Mouse (Mus musculus) heart, embryonic 16.5 days (tissue): ENCODE measurements around the gene Galp. TPM values are rescaled to one million over a fixed set of nuclear protein-coding genes. Genes with fewer than 3 reads are reported as not detected.

ENCODE experiments used
- ATAC-seq: fragments of 200-750 bp; cut with Nextera tagmentation; replicated peaks from 2 replicates; pipeline ENCODE4 v1.8.0; 2017; ENCODE audit warnings: moderate number of reproducible peaks; ENCODE audit not compliant: insufficient read depth, low FRiP score; ENCODE audit errors: extremely low read depth
- H3K27ac ChIP-seq: fragments of 300-500 bp; sonication (generic); 2 replicates; pipeline ENCODE4 v1.5.1; 2014; ENCODE audit warnings: mild to moderate bottlenecking, low read length, control low read depth, moderate library complexity
- H3K27me3 ChIP-seq: fragments of 300-500 bp; sonication (generic); 2 replicates; pipeline ENCODE4 v1.6.1; 2014; ENCODE audit warnings: low read length, mixed read lengths; ENCODE audit not compliant: control insufficient read depth, insufficient read depth
- H3K36me3 ChIP-seq: fragments of 300-500 bp; sonication (generic); 2 replicates; pipeline ENCODE4 v1.6.1; 2014; ENCODE audit not compliant: control insufficient read depth, insufficient read depth
- H3K4me1 ChIP-seq: fragments of 300-500 bp; sonication (generic); 2 replicates; pipeline ENCODE4 v1.6.1; 2014; ENCODE audit warnings: low read length, mixed read lengths; ENCODE audit not compliant: control insufficient read depth, insufficient read depth
- H3K4me2 ChIP-seq: fragments of 300-500 bp; sonication (generic); 2 replicates; pipeline ENCODE4 v1.6.1; 2014; ENCODE audit warnings: low read depth, mild to moderate bottlenecking, control low read depth, low read length
- H3K4me3 ChIP-seq: fragments of 300-500 bp; sonication (generic); 2 replicates; pipeline ENCODE4 v1.5.1; 2014; ENCODE audit warnings: mild to moderate bottlenecking, control low read depth, low read length
- H3K9ac ChIP-seq: fragments of 300-500 bp; sonication (generic); 2 replicates; pipeline ENCODE4 v1.6.1; 2014; ENCODE audit warnings: low read length, control low read depth
- H3K9me3 ChIP-seq: fragments of 300-500 bp; sonication (generic); replicated peaks from 2 replicates; pipeline ENCODE4 v1.6.1; 2016; ENCODE audit warnings: low read length; ENCODE audit not compliant: control insufficient read depth
- WGBS: fragments of 180-500 bp; shearing (Covaris S2); extraction: QIAGEN DNeasy Blood & Tissue Kit; methylation state at CpG from one replicate; pipeline ENCODE4 v1.1.7; 2014; 5-methylcytosine and 5-hydroxymethylcytosine counted together
- polyA plus RNA-seq: library from polyadenylated mRNA; unstranded; fragments of >200 nt; fragmentation: Nextera tagmentation; extraction: Ambion mirVana; gene quantifications from 2 replicates; pipeline ENCODE4 v1.2.1, GENCODE M21; 2015

Galp gene
- polyA plus RNA-seq, 1 experiment from 2014 or later = not detected

- Histone ChIP-seq H3K9ac (no peak overlapping the region), H3K4me2 (peak overlapping the region; percentile 16; the same call in 1 of the 2 replicates), H3K27me3 (no peaks in the 10 kb centered on the region), H3K36me3 (peaks cover 30% of the 10 kb centered on the region), H3K27ac (peak overlapping the region; percentile 78), H3K9me3 (no peaks in the 10 kb centered on the region), H3K4me1 (peaks cover 12% of the 10 kb centered on the region; the same call in 1 of the 2 replicates), H3K4me3 (no peak overlapping the region)
- peak; percentile 61 for ATAC-seq
- WGBS = 37% methylated on average over 8 of the region's 8 CpGs
These were observed 12.4 kb upstream of the Galp start for GRCm38 (mm10) chr7:6184521-6184920.

- Histone ChIP-seq H3K9ac (no peak overlapping the region), H3K27me3 (no peaks in the 10 kb centered on the region), H3K4me3 (no peak overlapping the region), H3K4me2 (no peak overlapping the region), H3K9me3 (no peaks in the 10 kb centered on the region), H3K27ac (no peak overlapping the region; the same call in 1 of the 2 replicates), H3K4me1 (peaks cover 12% of the 10 kb centered on the region; the same call in 1 of the 2 replicates), H3K36me3 (peaks cover 34% of the 10 kb centered on the region)
- 48% methylated on average over 1 of the region's 1 CpGs for WGBS
- ATAC-seq = no peak
These were observed 11.5 kb upstream of the Galp start for GRCm38 (mm10) chr7:6185391-6185790.

GRCm38 (mm10) chr7:6186176-6186575 lies 10.7 kb upstream of the Galp start:
- peaks cover 31% of the 10 kb centered on the region for H3K36me3 ChIP-seq
- 91% methylated on average over 2 of the region's 2 CpGs for WGBS

GRCm38 (mm10) chr7:6186756-6187155 lies 10.1 kb upstream of the Galp start:
- no peak overlapping the region for H3K4me3 ChIP-seq
- H3K4me2 ChIP-seq = no peak overlapping the region
- no peak for ATAC-seq
- no peak overlapping the region for H3K9ac ChIP-seq
- peaks cover 31% of the 10 kb centered on the region for H3K36me3 ChIP-seq
- no peaks in the 10 kb centered on the region for H3K27me3 ChIP-seq
- no peak overlapping the region for H3K27ac ChIP-seq
- H3K4me1 ChIP-seq = peaks cover 12% of the 10 kb centered on the region; the same call in 1 of the 2 replicates
- H3K9me3 ChIP-seq = no peaks in the 10 kb centered on the region
- 88% methylated on average over 2 of the region's 2 CpGs for WGBS

More at GRCm38 (mm10) chr7:6186176-6186575, 10.7 kb upstream of the Galp start:
- peaks cover 12% of the 10 kb centered on the region; the same call in 1 of the 2 replicates for H3K4me1 ChIP-seq
- no peak overlapping the region for H3K9ac ChIP-seq
- H3K4me2 ChIP-seq = no peak overlapping the region
- no peaks in the 10 kb centered on the region for H3K27me3 ChIP-seq
- H3K27ac ChIP-seq = no peak overlapping the region
- H3K9me3 ChIP-seq = no peaks in the 10 kb centered on the region
- H3K4me3 ChIP-seq = no peak overlapping the region
- ATAC-seq = no peak

- Histone ChIP-seq H3K27ac (no peak overlapping the region), H3K9ac (no peak overlapping the region), H3K4me2 (no peak overlapping the region), H3K27me3 (no peaks in the 10 kb centered on the region), H3K4me1 (0 out of 2 replicates have a peak, but pooled peaks cover 4% of the 10 kb centered on the region), H3K4me3 (no peak overlapping the region), H3K9me3 (no peaks in the 10 kb centered on the region), H3K36me3 (peaks cover 31% of the 10 kb centered on the region)
- WGBS = 44% methylated on average over 45 of the region's 45 CpGs
- 0 out of 2 replicates have a peak, but pooled peaks have one; percentile 16 for ATAC-seq
These were observed 7.3 kb upstream of the Galp start for GRCm38 (mm10) chr7:6189542-6189941.

GRCm38 (mm10) chr7:6191376-6191775 lies 5.5 kb upstream of the Galp start:
- no peak overlapping the region for H3K4me3 ChIP-seq
- no peak overlapping the region for H3K27ac ChIP-seq
- no peak overlapping the region for H3K9ac ChIP-seq
- no peaks in the 10 kb centered on the region for H3K27me3 ChIP-seq
- no peak overlapping the region for H3K4me2 ChIP-seq
- no peaks in the 10 kb centered on the region for H3K4me1 ChIP-seq
- 29% methylated on average over 3 of the region's 3 CpGs for whole genome bisulfite sequencing
- no peaks in the 10 kb centered on the region for H3K9me3 ChIP-seq
- peaks cover 28% of the 10 kb centered on the region for H3K36me3 ChIP-seq
- ATAC-seq = 0 out of 2 replicates have a peak, but pooled peaks have one; percentile 32

- Histone ChIP-seq H3K9me3 (no peaks in the 10 kb centered on the region), H3K27ac (no peak overlapping the region), H3K4me3 (no peak overlapping the region), H3K4me2 (no peak overlapping the region), H3K4me1 (no peaks in the 10 kb centered on the region), H3K27me3 (0 out of 2 replicates have a peak, but pooled peaks cover 2% of the 10 kb centered on the region), H3K9ac (no peak overlapping the region), H3K36me3 (peaks cover 8% of the 10 kb centered on the region)
- WGBS = 15% methylated on average over 5 of the region's 5 CpGs
- 0 out of 2 replicates have a peak, but pooled peaks have one; percentile 34 for ATAC-seq
These were observed 2.8 kb upstream of the Galp start for GRCm38 (mm10) chr7:6194129-6194528.

GRCm38 (mm10) chr7:6195777-6196176 lies 1.1 kb upstream of the Galp start:
- Histone ChIP-seq H3K4me2 (no peak overlapping the region), H3K36me3 (no peaks in the 10 kb centered on the region), H3K27ac (no peak overlapping the region), H3K9me3 (no peaks in the 10 kb centered on the region), H3K4me3 (no peak overlapping the region), H3K9ac (no peak overlapping the region), H3K27me3 (0 out of 2 replicates have a peak, but pooled peaks cover 2% of the 10 kb centered on the region), H3K4me1 (no peaks in the 10 kb centered on the region)
- ATAC-seq = no peak
- 30% methylated on average over 2 of the region's 2 CpGs for WGBS

GRCm38 (mm10) chr7:6204200-6204599 lies 7.3 kb downstream of the Galp start:
- ATAC-seq = no peak
- H3K9ac ChIP-seq = no peak overlapping the region
- no peak overlapping the region for H3K27ac ChIP-seq
- H3K4me1 ChIP-seq = no peaks in the 10 kb centered on the region
- no peaks in the 10 kb centered on the region for H3K9me3 ChIP-seq
- no peak overlapping the region for H3K4me2 ChIP-seq
- 69% methylated on average over 3 of the region's 3 CpGs for WGBS
- no peaks in the 10 kb centered on the region for H3K27me3 ChIP-seq
- H3K36me3 ChIP-seq = no peaks in the 10 kb centered on the region
- H3K4me3 ChIP-seq = no peak overlapping the region
